Mouse (Mus musculus): ENCODE data around the gene Exosc9.

Gene Exosc9

GRCm38 (mm10) chr3:36552406-36553047 is at the start of gene Exosc9:
Gene Exosc9, plus strand, starts transcription at chr3:36552606.
- peak; percentile 88 to 95 for DNase-seq (ENCODE audit: low spot score in 2 of 2)

GRCm38 (mm10) chr3:36505306-36505705 is 47.1 kb upstream of the Exosc9 start:
- no peak for DNase-seq (ENCODE audit: low spot score in 2 of 2)

- no peak for DNase-seq (ENCODE audit: low spot score in 2 of 2)
Measured at GRCm38 (mm10) chr3:36505809-36506735, 46.3 kb upstream of the Exosc9 start.

GRCm38 (mm10) chr3:36511491-36511890 is 40.9 kb upstream of the Exosc9 start:
- no peak for DNase-seq (ENCODE audit: low spot score in 2 of 2)

GRCm38 (mm10) chr3:36516196-36516595 is 36.2 kb upstream of the Exosc9 start:
- no peak for DNase-seq (ENCODE audit: low spot score in 2 of 2)

GRCm38 (mm10) chr3:36521073-36522060 is 31.0 kb upstream of the Exosc9 start, which contains the start of gene Gm11549:
Gene Gm11549, minus strand, starts transcription at chr3:36521813.
- DNase-seq (ENCODE audit: low spot score in 2 of 2): peak in 1 of 2 experiments; percentile 31

GRCm38 (mm10) chr3:36522137-36522536 is 30.3 kb upstream of the Exosc9 start:
- no peak for DNase-seq (ENCODE audit: low spot score in 2 of 2)

GRCm38 (mm10) chr3:36524466-36524865 is 27.9 kb upstream of the Exosc9 start:
- no peak for DNase-seq (ENCODE audit: low spot score in 2 of 2)

GRCm38 (mm10) chr3:36530345-36530744 is 22.1 kb upstream of the Exosc9 start:
- peak; percentile 48 to 74 for DNase-seq (ENCODE audit: low spot score in 2 of 2)

GRCm38 (mm10) chr3:36530781-36531180 is 21.6 kb upstream of the Exosc9 start:
- no peak for DNase-seq (ENCODE audit: low spot score in 2 of 2)

GRCm38 (mm10) chr3:36531242-36531641 is 21.2 kb upstream of the Exosc9 start:
- no peak for DNase-seq (ENCODE audit: low spot score in 2 of 2)

- DNase-seq (ENCODE audit: low spot score in 2 of 2): no peak
Measured at GRCm38 (mm10) chr3:36531979-36532542, 20.3 kb upstream of the Exosc9 start.

GRCm38 (mm10) chr3:36532738-36533137 is 19.7 kb upstream of the Exosc9 start:
- no peak for DNase-seq (ENCODE audit: low spot score in 2 of 2)

- no peak for DNase-seq (ENCODE audit: low spot score in 2 of 2)
Measured at GRCm38 (mm10) chr3:36533201-36533672, 19.2 kb upstream of the Exosc9 start.

- no peak for DNase-seq (ENCODE audit: low spot score in 2 of 2)
Measured at GRCm38 (mm10) chr3:36536041-36536440, 16.4 kb upstream of the Exosc9 start.

GRCm38 (mm10) chr3:36537701-36538470 is 14.5 kb upstream of the Exosc9 start:
- no peak for DNase-seq (ENCODE audit: low spot score in 2 of 2)

GRCm38 (mm10) chr3:36540756-36541155 is 11.7 kb upstream of the Exosc9 start:
- no peak for DNase-seq (ENCODE audit: low spot score in 2 of 2)

GRCm38 (mm10) chr3:36541399-36541798 is 11.0 kb upstream of the Exosc9 start:
- no peak for DNase-seq (ENCODE audit: low spot score in 2 of 2)

GRCm38 (mm10) chr3:36544961-36545360 is 7.4 kb upstream of the Exosc9 start:
- no peak for DNase-seq (ENCODE audit: low spot score in 2 of 2)

GRCm38 (mm10) chr3:36551343-36551742 is 1.1 kb upstream of the Exosc9 start:
- peak; percentile 16 to 43 for DNase-seq (ENCODE audit: low spot score in 2 of 2)

All from frontal cortex, postnatal 10 days (tissue).